Mouse (Mus musculus) kidney, embryonic 16.5 days (tissue): ENCODE measurements at regions not wholly inside any gene's neighbourhood (a gene's known extent, or its start where the extent isn't known, plus 50 kb on each side); places are given as distances from the start of the nearest gene placed in this dataset.

ENCODE experiments used
- ATAC-seq: fragments of 200-750 bp; cut with Nextera tagmentation; 2 replicates; pipeline ENCODE4 v1.8.0; 2017; ENCODE audit warnings: moderate TSS enrichment; ENCODE audit not compliant: low FRiP score, low TSS enrichment
- H3K27ac ChIP-seq: fragments of 300-500 bp; sonication (generic); 2 replicates; pipeline ENCODE4 v1.5.1; 2014; ENCODE audit warnings: low read length
- H3K27me3 ChIP-seq: fragments of 300-500 bp; sonication (generic); 2 replicates; pipeline ENCODE4 v1.6.1; 2014; ENCODE audit warnings: low read length, control low read depth, mixed read lengths; ENCODE audit not compliant: insufficient read depth
- H3K36me3 ChIP-seq: fragments of 300-500 bp; sonication (generic); 2 replicates; pipeline ENCODE4 v1.6.1; 2014; ENCODE audit warnings: low read length, control low read depth, mixed read lengths; ENCODE audit not compliant: insufficient read depth
- H3K4me1 ChIP-seq: fragments of 300-500 bp; sonication (generic); 2 replicates; pipeline ENCODE4 v1.6.1; 2014; ENCODE audit warnings: low read length, control low read depth, mixed read lengths; ENCODE audit not compliant: insufficient read depth
- H3K4me2 ChIP-seq: fragments of 300-500 bp; sonication (generic); replicated peaks from 2 replicates; pipeline ENCODE4 v1.6.1; 2014; ENCODE audit warnings: low read depth, low read length
- H3K4me3 ChIP-seq: fragments of 300-500 bp; sonication (generic); 2 replicates; pipeline ENCODE4 v1.5.1; 2014; ENCODE audit warnings: mild to moderate bottlenecking, low read length
- H3K9ac ChIP-seq: fragments of 300-500 bp; sonication (generic); replicated peaks from 2 replicates; pipeline ENCODE4 v1.6.1; 2014; ENCODE audit warnings: low read length
- H3K9me3 ChIP-seq: fragments of 300-500 bp; sonication (generic); 2 replicates; pipeline ENCODE4 v1.6.1; 2016; ENCODE audit warnings: low read length, control low read depth
- WGBS: fragments of 180-500 bp; shearing (Covaris S2); extraction: QIAGEN DNeasy Blood & Tissue Kit; methylation state at CpG from one replicate; pipeline ENCODE4 v1.1.7; 2014; 5-methylcytosine and 5-hydroxymethylcytosine counted together

- WGBS: 51% methylated on average over 3 of the region's 3 CpGs
These were observed 115.4 kb downstream of the Irx5 start for GRCm38 (mm10) chr8:92472817-92473216.

GRCm38 (mm10) chr8:92482393-92482792 is 125.0 kb downstream of the Irx5 start:
- H3K9ac ChIP-seq: no peak overlapping the region
- H3K27ac ChIP-seq: no peak overlapping the region
- H3K9me3 ChIP-seq: no peaks in the 10 kb centered on the region
- WGBS: 62% methylated on average over 5 of the region's 5 CpGs
- no peak overlapping the region for H3K4me2 ChIP-seq
- no peak for ATAC-seq
- no peak overlapping the region for H3K4me3 ChIP-seq
- H3K36me3 ChIP-seq: no peaks in the 10 kb centered on the region
- peaks cover 4% of the 10 kb centered on the region for H3K4me1 ChIP-seq
- H3K27me3 ChIP-seq: no peaks in the 10 kb centered on the region

More at GRCm38 (mm10) chr8:92472817-92473216, 115.4 kb downstream of the Irx5 start:
- Histone ChIP-seq H3K27ac (no peak overlapping the region), H3K27me3 (0 out of 2 replicates have a peak, but pooled peaks cover 5% of the 10 kb centered on the region), H3K4me3 (no peak overlapping the region), H3K9ac (no peak overlapping the region), H3K36me3 (no peaks in the 10 kb centered on the region), H3K4me1 (no peaks in the 10 kb centered on the region), H3K4me2 (no peak overlapping the region), H3K9me3 (no peaks in the 10 kb centered on the region)
- peak; percentile 67; the same call in 1 of the 2 replicates for ATAC-seq

DNA sequence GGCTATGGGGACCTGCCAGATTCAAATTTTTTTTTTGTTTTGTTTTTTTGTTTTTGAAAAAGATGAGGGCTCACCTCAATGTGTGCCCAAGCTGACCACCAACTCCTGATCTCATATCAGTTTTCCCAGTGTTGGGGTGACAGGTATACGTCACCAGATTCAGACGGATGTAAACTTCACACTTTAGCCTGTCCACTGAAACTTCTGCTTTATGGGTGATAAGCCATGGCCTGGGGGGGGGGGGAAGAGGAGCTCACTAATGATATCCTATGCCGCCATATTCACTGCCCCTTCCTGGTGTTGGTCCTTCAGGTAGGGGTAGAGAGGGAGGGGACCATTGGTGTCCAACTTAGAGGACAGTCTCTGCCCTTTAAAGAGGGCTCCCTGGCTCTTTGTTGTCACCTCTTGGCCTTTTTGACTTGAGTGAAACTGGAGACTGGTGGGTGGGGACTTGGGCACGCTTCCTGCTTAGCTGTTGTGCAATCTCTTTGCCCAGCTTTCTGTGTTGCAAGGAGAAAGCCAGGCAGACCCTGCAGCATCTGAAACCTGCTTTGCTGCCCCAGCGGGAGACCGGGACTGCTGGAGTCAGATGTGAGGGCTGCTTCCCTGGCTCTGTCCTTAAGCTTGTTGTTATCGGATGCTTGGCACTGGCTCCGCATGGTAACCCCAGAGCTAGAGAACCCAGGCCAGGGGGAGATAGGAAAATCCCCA is 125.8 kb downstream of the Irx5 start:
- H3K9me3 ChIP-seq: no peaks in the 10 kb centered on the region
- peaks cover 4% of the 10 kb centered on the region for H3K4me1 ChIP-seq
- H3K9ac ChIP-seq: no peak overlapping the region
- no peaks in the 10 kb centered on the region for H3K36me3 ChIP-seq
- H3K4me2 ChIP-seq: no peak overlapping the region
- no peak overlapping the region for H3K27ac ChIP-seq
- H3K27me3 ChIP-seq: no peaks in the 10 kb centered on the region
- no peak for ATAC-seq
- H3K4me3 ChIP-seq: no peak overlapping the region
- WGBS: 45% methylated on average over 8 of the region's 8 CpGs

- Histone ChIP-seq H3K9ac (no peak overlapping the region), H3K4me1 (peaks cover 1% of the 10 kb centered on the region), H3K4me3 (no peak overlapping the region), H3K9me3 (no peaks in the 10 kb centered on the region), H3K27me3 (no peaks in the 10 kb centered on the region), H3K36me3 (no peaks in the 10 kb centered on the region), H3K4me2 (no peak overlapping the region), H3K27ac (no peak overlapping the region)
- WGBS: 88% methylated on average over 8 of the region's 8 CpGs
- ATAC-seq: no peak
These were observed 131.2 kb downstream of the Irx5 start for GRCm38 (mm10) chr8:92488526-92489159.

DNA sequence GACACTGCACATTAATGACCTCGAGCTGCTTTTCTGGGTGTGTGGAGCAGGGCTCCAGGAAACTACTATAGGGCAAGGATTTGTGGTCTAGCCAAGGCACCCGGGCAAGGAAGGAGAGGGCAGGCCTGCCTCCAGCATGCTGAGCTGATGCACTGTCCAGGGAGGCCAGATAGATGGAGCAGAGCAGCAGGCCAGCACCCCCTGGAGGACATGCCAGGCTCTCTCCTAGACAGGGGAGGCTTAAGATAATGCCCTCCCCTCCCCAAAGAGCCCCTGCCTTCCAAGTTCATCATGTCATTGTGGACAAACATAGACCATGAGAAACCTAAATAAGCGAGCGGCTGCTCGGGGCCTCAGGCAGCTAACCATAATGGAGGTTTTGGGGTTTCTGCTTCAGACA is 134.1 kb downstream of the Irx5 start:
- Histone ChIP-seq H3K9me3 (no peaks in the 10 kb centered on the region), H3K4me3 (no peak overlapping the region), H3K9ac (no peak overlapping the region), H3K36me3 (no peaks in the 10 kb centered on the region), H3K4me2 (no peak overlapping the region), H3K4me1 (no peaks in the 10 kb centered on the region), H3K27ac (no peak overlapping the region), H3K27me3 (no peaks in the 10 kb centered on the region)
- 76% methylated on average over 5 of the region's 5 CpGs for WGBS
- ATAC-seq: no peak

DNA sequence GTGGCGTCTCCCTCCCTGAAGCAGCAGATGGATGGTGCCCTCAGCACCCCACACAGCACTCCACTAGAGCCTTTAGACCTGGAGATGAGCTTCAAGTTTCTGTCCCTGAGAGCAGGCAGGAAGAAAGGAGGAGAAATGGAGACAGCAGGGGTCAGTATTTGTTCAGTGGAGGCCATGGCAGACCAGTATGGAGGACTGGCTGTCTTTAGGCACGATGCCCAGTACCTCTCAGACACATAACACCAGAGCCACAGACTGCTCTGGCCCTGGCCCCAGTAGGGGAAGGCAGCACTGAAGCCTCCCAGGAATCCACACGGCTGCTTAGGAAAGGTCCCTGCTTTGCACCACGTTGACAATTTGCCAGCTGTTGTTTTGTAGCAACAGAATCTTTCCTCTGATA is 136.0 kb downstream of the Irx5 start:
- no peaks in the 10 kb centered on the region for H3K27me3 ChIP-seq
- H3K9me3 ChIP-seq: no peaks in the 10 kb centered on the region
- no peak overlapping the region for H3K9ac ChIP-seq
- 49% methylated on average over 4 of the region's 4 CpGs for WGBS
- H3K4me3 ChIP-seq: no peak overlapping the region
- H3K4me1 ChIP-seq: no peaks in the 10 kb centered on the region
- H3K36me3 ChIP-seq: no peaks in the 10 kb centered on the region
- no peak overlapping the region for H3K4me2 ChIP-seq
- no peak overlapping the region for H3K27ac ChIP-seq
- ATAC-seq: no peak

DNA sequence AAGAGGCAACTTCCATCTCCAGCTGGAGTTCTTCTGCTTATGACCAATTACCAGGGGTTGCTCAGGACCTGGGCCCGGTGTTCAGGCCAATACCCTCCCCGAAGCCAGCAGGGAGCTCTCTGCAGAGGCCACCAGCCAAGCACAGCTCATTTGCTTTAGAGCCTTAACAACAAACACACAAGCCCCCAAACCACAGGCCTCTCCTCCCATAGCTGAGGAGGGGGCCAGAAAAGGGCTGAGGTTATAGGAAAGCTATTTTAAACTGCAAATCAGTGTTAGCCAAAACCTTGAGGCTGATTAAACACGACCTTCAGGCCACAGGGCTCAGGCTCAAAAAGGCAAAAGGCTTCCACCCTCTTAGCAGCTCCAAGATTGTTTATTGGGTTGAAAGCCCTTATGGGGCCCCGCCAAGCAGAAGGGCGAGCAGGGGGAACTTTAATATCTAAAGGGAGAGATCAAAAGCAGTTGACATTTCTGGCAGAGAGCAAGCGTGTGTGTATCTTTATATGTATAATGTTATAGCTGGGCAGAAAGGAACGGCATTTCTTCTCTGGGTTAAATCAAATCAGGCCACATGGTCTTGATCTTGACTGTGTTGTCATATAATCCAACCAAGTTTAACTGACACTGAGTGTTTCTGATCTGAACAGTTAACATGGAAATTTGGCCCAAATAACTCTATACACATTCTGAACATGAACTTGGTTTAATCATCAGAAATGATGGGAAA is 148.3 kb downstream of the Irx5 start:
- Histone ChIP-seq H3K4me1 (no peaks in the 10 kb centered on the region), H3K4me3 (no peak overlapping the region), H3K36me3 (no peaks in the 10 kb centered on the region), H3K27ac (no peak overlapping the region), H3K9ac (no peak overlapping the region), H3K27me3 (no peaks in the 10 kb centered on the region), H3K9me3 (no peaks in the 10 kb centered on the region), H3K4me2 (no peak overlapping the region)
- ATAC-seq: no peak
- 46% methylated on average over 7 of the region's 7 CpGs for WGBS

GRCm38 (mm10) chr8:92506436-92506835 is 149.0 kb downstream of the Irx5 start:
- no peak for ATAC-seq
- Histone ChIP-seq H3K4me3 (no peak overlapping the region), H3K27ac (no peak overlapping the region), H3K27me3 (no peaks in the 10 kb centered on the region), H3K9ac (no peak overlapping the region), H3K4me1 (no peaks in the 10 kb centered on the region), H3K9me3 (no peaks in the 10 kb centered on the region; the same call in 1 of the 2 replicates), H3K36me3 (no peaks in the 10 kb centered on the region), H3K4me2 (no peak overlapping the region)
- 71% methylated on average over 5 of the region's 5 CpGs for WGBS

DNA sequence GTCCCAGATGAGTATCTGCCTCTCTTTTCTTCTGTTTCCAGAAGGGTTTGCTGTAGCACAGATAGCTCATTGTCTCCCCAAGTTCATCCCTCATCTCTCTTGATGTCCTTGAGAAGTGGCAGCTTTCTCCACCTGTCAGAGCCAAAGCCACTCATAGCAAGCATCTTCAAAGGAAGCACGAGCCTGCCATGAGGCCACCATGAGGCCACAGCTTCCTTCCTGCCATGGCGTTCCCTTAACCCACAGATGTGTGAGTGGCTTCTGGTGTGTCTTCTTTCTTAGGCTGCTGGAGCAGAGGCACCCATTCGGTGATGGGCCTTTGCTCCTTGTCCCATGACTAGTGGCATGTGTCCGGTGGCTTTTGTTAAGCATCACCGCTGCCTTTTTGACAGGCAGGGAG is 149.5 kb downstream of the Irx5 start:
- no peak overlapping the region for H3K4me3 ChIP-seq
- no peak overlapping the region for H3K9ac ChIP-seq
- H3K36me3 ChIP-seq: no peaks in the 10 kb centered on the region
- H3K27me3 ChIP-seq: no peaks in the 10 kb centered on the region
- WGBS: 84% methylated on average over 5 of the region's 5 CpGs
- no peak overlapping the region for H3K27ac ChIP-seq
- H3K4me2 ChIP-seq: no peak overlapping the region
- H3K9me3 ChIP-seq: no peaks in the 10 kb centered on the region; the same call in 1 of the 2 replicates
- no peaks in the 10 kb centered on the region for H3K4me1 ChIP-seq
- no peak for ATAC-seq

- Histone ChIP-seq H3K9ac (no peak overlapping the region), H3K36me3 (no peaks in the 10 kb centered on the region), H3K27ac (no peak overlapping the region), H3K4me2 (no peak overlapping the region), H3K4me1 (no peaks in the 10 kb centered on the region), H3K9me3 (no peaks in the 10 kb centered on the region; the same call in 1 of the 2 replicates), H3K4me3 (no peak overlapping the region), H3K27me3 (no peaks in the 10 kb centered on the region)
- WGBS: 83% methylated on average over 2 of the region's 2 CpGs
- ATAC-seq: no peak
These were observed 158.0 kb downstream of the Irx5 start for GRCm38 (mm10) chr8:92515385-92515784.
